Mouse (Mus musculus) forebrain, embryonic 14.5 days (tissue): Measurements from ENCODE around the gene Ccdc33. TPM values are rescaled to one million over a fixed set of nuclear protein-coding genes. Genes with fewer than 3 reads are reported as not detected.

ENCODE experiments used
- ATAC-seq: fragments of 200-750 bp; cut with Nextera tagmentation; 2 replicates; pipeline ENCODE4 v1.8.0; 2017; ENCODE audit warnings: mild to moderate bottlenecking, moderate library complexity
- DNase-seq: peaks from one replicate; pipeline ENCODE4 v3.0.0-alpha.2; 2015; ENCODE audit warnings: low spot score
- H3K27ac ChIP-seq: fragments of 300-500 bp; sonication (generic); 2 replicates; pipeline ENCODE4 v1.5.1; 2014; ENCODE audit warnings: low read depth, mild to moderate bottlenecking, control low read depth, low read length, moderate library complexity
- H3K27me3 ChIP-seq: fragments of 300-500 bp; sonication (generic); replicated peaks from 2 replicates; pipeline ENCODE4 v1.6.1; 2014; ENCODE audit warnings: low read length, control low read depth, mixed read lengths; ENCODE audit not compliant: control insufficient read depth, insufficient read depth
- H3K36me3 ChIP-seq: fragments of 300-500 bp; sonication (generic); 2 replicates; pipeline ENCODE4 v1.6.1; 2014; ENCODE audit warnings: low read length, control low read depth; ENCODE audit not compliant: control insufficient read depth, insufficient read depth
- H3K4me1 ChIP-seq: fragments of 300-500 bp; sonication (generic); 2 replicates; pipeline ENCODE4 v1.6.1; 2014; ENCODE audit warnings: antibody characterized with exemption, low read length, control low read depth; ENCODE audit not compliant: control insufficient read depth, insufficient read depth
- H3K4me2 ChIP-seq: fragments of 300-500 bp; sonication (generic); 2 replicates; pipeline ENCODE4 v1.6.1; 2014; ENCODE audit warnings: mild to moderate bottlenecking, control low read depth, low read length
- H3K4me3 ChIP-seq: fragments of 300-500 bp; sonication (generic); 2 replicates; pipeline ENCODE4 v1.5.1; 2014; ENCODE audit warnings: low read depth, low read length, control low read depth
- H3K9ac ChIP-seq: fragments of 300-500 bp; sonication (generic); 2 replicates; pipeline ENCODE4 v1.6.1; 2014; ENCODE audit warnings: mild to moderate bottlenecking, low read length, control low read depth, moderate library complexity
- H3K9me3 ChIP-seq: fragments of 300-500 bp; sonication (generic); replicated peaks from 2 replicates; pipeline ENCODE4 v1.6.1; 2016; ENCODE audit warnings: low read length, control low read depth, mixed read lengths; ENCODE audit not compliant: control insufficient read depth
- whole genome bisulfite sequencing: fragments of 180-500 bp; shearing (Covaris S2); extraction: QIAGEN DNeasy Blood & Tissue Kit; methylation state at CpG from one replicate; pipeline ENCODE4 v1.1.7; 2014; 5-methylcytosine and 5-hydroxymethylcytosine counted together
- polyA plus RNA-seq: library from polyadenylated mRNA; unstranded; fragments of >200 nt; fragmentation: Nextera tagmentation; extraction: Ambion mirVana; gene quantifications from 2 replicates; pipeline ENCODE4 v1.2.1, GENCODE M21; 2014

Ccdc33 gene
- polyA plus RNA-seq, 1 experiment from 2014 or later, result 0.48 TPM

- Histone ChIP-seq H3K4me3 (no peak overlapping the region), H3K4me2 (no peak overlapping the region), H3K9me3 (no peaks in the 10 kb centered on the region), H3K9ac (no peak overlapping the region), H3K27ac (no peak overlapping the region), H3K4me1 (peaks cover 7% of the 10 kb centered on the region), H3K36me3 (no peaks in the 10 kb centered on the region), H3K27me3 (no peaks in the 10 kb centered on the region)
- no peak for ATAC-seq
- 86% methylated on average over 6 of the region's 6 CpGs for WGBS
- DNase-seq, result no peak
Measured at GRCm38 (mm10) chr9:57989309-57989708, 129.3 kb downstream of the Ccdc33 start.

- Histone ChIP-seq H3K4me1 (peaks cover 4% of the 10 kb centered on the region), H3K4me2 (no peak overlapping the region), H3K4me3 (no peak overlapping the region), H3K27ac (no peak overlapping the region), H3K36me3 (no peaks in the 10 kb centered on the region), H3K9ac (no peak overlapping the region), H3K27me3 (no peaks in the 10 kb centered on the region), H3K9me3 (no peaks in the 10 kb centered on the region)
- no peak for DNase-seq
- no peak for ATAC-seq
- 93% methylated on average over 2 of the region's 2 CpGs for WGBS
Measured at GRCm38 (mm10) chr9:57988098-57988497, 130.5 kb downstream of the Ccdc33 start.

- no peak overlapping the region for H3K9ac ChIP-seq
- no peaks in the 10 kb centered on the region for H3K36me3 ChIP-seq
- ATAC-seq (no peak), DNase-seq (no peak)
- H3K9me3 ChIP-seq, result no peaks in the 10 kb centered on the region
- no peak overlapping the region for H3K4me3 ChIP-seq
- H3K4me2 ChIP-seq, result no peak overlapping the region
- H3K27me3 ChIP-seq, result no peaks in the 10 kb centered on the region
- WGBS, result 84% methylated on average over 7 of the region's 7 CpGs
- H3K27ac ChIP-seq, result no peak overlapping the region
- no peaks in the 10 kb centered on the region for H3K4me1 ChIP-seq
Measured at GRCm38 (mm10) chr9:57986293-57986692, 132.3 kb downstream of the Ccdc33 start.

GRCm38 (mm10) chr9:57985304-57985703 is 133.3 kb downstream of the Ccdc33 start:
- Histone ChIP-seq H3K27me3 (no peaks in the 10 kb centered on the region), H3K4me3 (no peak overlapping the region), H3K9ac (no peak overlapping the region), H3K27ac (no peak overlapping the region), H3K4me1 (no peaks in the 10 kb centered on the region), H3K36me3 (no peaks in the 10 kb centered on the region), H3K9me3 (no peaks in the 10 kb centered on the region), H3K4me2 (no peak overlapping the region)
- WGBS, result 93% methylated on average over 8 of the region's 8 CpGs
- ATAC-seq, result no peak
- no peak for DNase-seq

- Histone ChIP-seq H3K4me3 (no peak overlapping the region), H3K9ac (no peak overlapping the region), H3K4me1 (no peaks in the 10 kb centered on the region), H3K4me2 (no peak overlapping the region), H3K27ac (no peak overlapping the region), H3K27me3 (no peaks in the 10 kb centered on the region), H3K9me3 (no peaks in the 10 kb centered on the region), H3K36me3 (no peaks in the 10 kb centered on the region)
- no peak for ATAC-seq
- 81% methylated on average over 10 of the region's 10 CpGs for WGBS
- DNase-seq, result no peak
Measured at GRCm38 (mm10) chr9:57980570-57980969, 138.1 kb downstream of the Ccdc33 start.

DNA sequence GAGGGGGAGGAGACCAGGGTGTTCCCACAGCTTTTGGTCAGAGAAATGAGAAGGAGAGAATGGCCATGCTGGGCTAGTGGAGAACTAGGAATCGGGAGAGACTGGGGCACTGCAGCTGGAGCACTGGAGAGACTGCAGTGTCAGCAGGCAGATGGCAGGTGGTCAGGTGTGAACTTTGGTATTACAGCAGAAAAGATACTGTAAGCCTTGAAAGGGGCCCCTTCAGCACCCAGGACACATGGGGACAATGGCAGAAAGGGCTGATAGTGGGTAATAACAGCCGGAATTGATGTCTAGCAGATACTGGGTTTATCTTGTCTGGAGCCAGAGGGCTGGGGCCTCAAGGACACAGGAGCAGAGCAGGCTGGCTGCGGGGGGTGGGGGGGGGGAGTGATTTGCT is 139.8 kb downstream of the Ccdc33 start:
- WGBS, result 74% methylated on average over 3 of the region's 3 CpGs
- H3K9me3 ChIP-seq, result no peaks in the 10 kb centered on the region
- no peak overlapping the region for H3K4me3 ChIP-seq
- H3K9ac ChIP-seq, result no peak overlapping the region
- H3K4me1 ChIP-seq, result no peaks in the 10 kb centered on the region
- no peaks in the 10 kb centered on the region for H3K36me3 ChIP-seq
- ATAC-seq, result no peak
- H3K27ac ChIP-seq, result no peak overlapping the region
- no peak for DNase-seq
- no peak overlapping the region for H3K4me2 ChIP-seq
- H3K27me3 ChIP-seq, result no peaks in the 10 kb centered on the region

Other genes starting within 250 kb of the Ccdc33 start
- 144 and 166 TPM in 2 replicates for gene Ubl7, start 207.8 kb downstream of the Ccdc33 start, polyA plus RNA-seq
- gene Sema7a, start 178.7 kb downstream of the Ccdc33 start, polyA plus RNA-seq, result 3.6 and 6.2 TPM in 2 replicates
- gene Cyp11a1, start 112.4 kb downstream of the Ccdc33 start, polyA plus RNA-seq, result 0.15 and 0.54 TPM in 2 replicates
- 9.9 and 11.1 TPM in 2 replicates for gene Stra6, start 55.0 kb downstream of the Ccdc33 start, polyA plus RNA-seq
- 13.5 and 20.1 TPM in 2 replicates for gene Islr, start 85.5 kb upstream of the Ccdc33 start, polyA plus RNA-seq
- gene Islr2, start 85.5 kb upstream of the Ccdc33 start, polyA plus RNA-seq, result 118 and 123 TPM in 2 replicates
- gene Pml, start 131.0 kb upstream of the Ccdc33 start, polyA plus RNA-seq, result 5.3 and 6.0 TPM in 2 replicates
- gene Stoml1, start 134.3 kb upstream of the Ccdc33 start, polyA plus RNA-seq, result 75.1 and 81.1 TPM in 2 replicates
- gene Loxl1, start 194.4 kb upstream of the Ccdc33 start, polyA plus RNA-seq, result 9.2 and 11.1 TPM in 2 replicates